Mouse (Mus musculus) liver, adult 2 months (tissue): ENCODE measurements around the gene Maml1. TPM values are rescaled to one million over a fixed set of nuclear protein-coding genes. Genes with fewer than 3 reads are reported as not detected.

ENCODE experiments used
- DNase-seq: peaks from one replicate; pipeline ENCODE4 v3.0.0-alpha.2; 2011; ENCODE audit warnings: low read depth, low spot score; ENCODE audit errors: extremely low read depth
- H3K27ac ChIP-seq: fragments of 200-500 bp; replicated peaks from 2 replicates; pipeline ENCODE4 v1.5.1; 2012; ENCODE audit warnings: low read depth, mild to moderate bottlenecking, control low read depth, inconsistent platforms, low read length; ENCODE audit not compliant: insufficient read depth
- H3K27me3 ChIP-seq: fragments of 200-500 bp; 2 replicates; pipeline ENCODE4 v1.6.1; 2012; ENCODE audit warnings: mild to moderate bottlenecking, moderate library complexity, low read length, inconsistent platforms; ENCODE audit not compliant: control insufficient read depth, insufficient read depth
- H3K36me3 ChIP-seq: fragments of 200-500 bp; 2 replicates; pipeline ENCODE4 v1.6.1; 2012; ENCODE audit warnings: low read length, inconsistent platforms; ENCODE audit not compliant: control insufficient read depth, insufficient read depth
- H3K4me1 ChIP-seq: fragments of 200-500 bp; 2 replicates; pipeline ENCODE4 v1.6.1; 2011; ENCODE audit warnings: low read length; ENCODE audit not compliant: control insufficient read depth, insufficient read depth
- H3K4me3 ChIP-seq: fragments of 200-500 bp; 2 replicates; pipeline ENCODE4 v1.5.1; 2011; ENCODE audit warnings: low read depth, mild to moderate bottlenecking, control low read depth, low read length, moderate library complexity; ENCODE audit not compliant: insufficient read depth
- H3K79me2 ChIP-seq: fragments of 200-500 bp; 2 replicates; pipeline ENCODE4 v1.6.1; 2012; ENCODE audit warnings: inconsistent platforms, mild to moderate bottlenecking, low read length, moderate library complexity; ENCODE audit not compliant: control insufficient read depth, insufficient read depth
- H3K9ac ChIP-seq: fragments of 200-500 bp; 2 replicates; pipeline ENCODE4 v1.6.1; 2012; ENCODE audit warnings: low read depth, mild to moderate bottlenecking, control low read depth, inconsistent platforms, low read length
- CTCF ChIP-seq: fragments of 200-500 bp; IDR thresholded peaks from 2 replicates; pipeline ENCODE4 v1.5.1; 2011; ENCODE audit warnings: low read depth, low read length, control low read depth
- POLR2A ChIP-seq: fragments of 200-500 bp; IDR thresholded peaks from 2 replicates; pipeline ENCODE4 v1.6.1; 2011; ENCODE audit warnings: low read length, control low read depth; ENCODE audit not compliant: insufficient read depth; ENCODE audit errors: extremely low read depth
- whole genome bisulfite sequencing: fragments of 180-500 bp; shearing (Covaris S2); methylation state at CpG from one replicate; pipeline ENCODE4 v1.1.7; 2018; 5-methylcytosine and 5-hydroxymethylcytosine counted together
- polyA plus RNA-seq: library from polyadenylated mRNA; depleted of rRNA; stranded (reverse); fragments of >200 nt; gene quantifications from 2 replicates; pipeline ENCODE4 v1.2.3, GENCODE M21; 2012
- total RNA-seq: library from RNA; depleted of rRNA; stranded (reverse); fragments of >200 nt; gene quantifications from 2 replicates; pipeline ENCODE4 v1.2.3, GENCODE M21; 2014

Gene Maml1
- total and polyA plus RNA-seq, 2 experiments, result 3.1 to 8.3 TPM

- Histone ChIP-seq H3K27me3 (no peaks in the 10 kb centered on the region), H3K27ac (no peak overlapping the region), H3K36me3 (no peaks in the 10 kb centered on the region; the same call in 1 of the 2 replicates), H3K4me3 (no peak overlapping the region), H3K9ac (no peak overlapping the region), H3K79me2 (peaks cover 38% of the 10 kb centered on the region), H3K4me1 (peaks cover 8% of the 10 kb centered on the region)
- 96% methylated on average over 6 of the region's 6 CpGs for WGBS
- TF ChIP-seq CTCF (no peak), POLR2A (no peak)
- DNase-seq, result no peak
These were observed 14.4 kb downstream of the Maml1 start for GRCm38 (mm10) chr11:50277706-50278105.

DNA sequence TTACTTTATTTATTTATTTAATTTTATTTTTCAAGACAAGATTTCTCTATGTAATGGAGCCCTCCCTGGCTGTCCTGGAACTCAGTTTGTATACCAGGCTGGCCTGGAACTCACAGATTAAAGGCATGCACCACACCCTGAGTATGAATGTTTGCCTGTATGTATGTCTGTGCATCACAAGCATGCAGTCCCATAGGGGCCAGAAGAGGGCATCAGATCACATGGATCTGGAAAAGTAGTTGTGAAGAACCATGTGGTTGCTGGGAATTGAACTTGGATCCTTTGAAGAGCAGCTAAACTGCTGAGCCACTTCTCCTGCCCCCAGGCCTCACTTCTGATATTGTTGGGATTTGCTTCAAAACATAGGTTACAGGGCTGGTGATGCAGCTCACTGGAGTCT, 15.1 kb downstream of the Maml1 start:
- Histone ChIP-seq H3K79me2 (peaks cover 41% of the 10 kb centered on the region), H3K4me3 (no peak overlapping the region), H3K36me3 (no peaks in the 10 kb centered on the region; the same call in 1 of the 2 replicates), H3K27me3 (no peaks in the 10 kb centered on the region), H3K4me1 (peaks cover 8% of the 10 kb centered on the region), H3K9ac (no peak overlapping the region), H3K27ac (no peak overlapping the region)
- TF ChIP-seq POLR2A (no peak), CTCF (no peak)
- no peak for DNase-seq

- TF ChIP-seq POLR2A (no peak), CTCF (no peak)
- Histone ChIP-seq H3K4me1 (peaks cover 8% of the 10 kb centered on the region), H3K79me2 (peaks cover 46% of the 10 kb centered on the region), H3K36me3 (no peaks in the 10 kb centered on the region), H3K9ac (no peak overlapping the region), H3K27ac (no peak overlapping the region), H3K27me3 (no peaks in the 10 kb centered on the region), H3K4me3 (no peak overlapping the region)
- peak; percentile 34 for DNase-seq
- WGBS, result 58% methylated on average over 5 of the region's 5 CpGs
These were observed 16.5 kb downstream of the Maml1 start for GRCm38 (mm10) chr11:50275568-50276151.

DNA sequence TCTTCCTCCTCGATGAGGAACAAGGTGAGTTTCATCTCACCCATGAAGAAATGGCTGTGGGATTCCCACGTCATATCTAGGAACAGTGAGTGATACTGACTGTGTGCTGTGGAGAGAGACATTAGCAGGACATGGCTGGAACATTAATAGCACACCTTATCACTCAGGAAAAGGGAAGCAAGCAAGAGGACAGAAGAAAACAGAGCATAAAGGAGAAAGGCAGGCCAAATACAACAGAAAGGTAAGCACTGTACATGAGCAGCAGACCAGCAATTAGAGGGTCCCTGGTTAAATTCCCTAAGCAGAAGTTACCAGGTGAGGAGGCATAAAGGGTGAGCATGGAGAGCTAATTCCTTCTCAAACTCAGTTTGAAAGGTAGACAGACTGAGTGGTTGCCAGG, 17.0 kb downstream of the Maml1 start:
- H3K36me3 ChIP-seq, result no peaks in the 10 kb centered on the region
- no peaks in the 10 kb centered on the region for H3K27me3 ChIP-seq
- no peak overlapping the region for H3K9ac ChIP-seq
- no peak overlapping the region for H3K27ac ChIP-seq
- no peak overlapping the region for H3K4me3 ChIP-seq
- peaks cover 43% of the 10 kb centered on the region for H3K79me2 ChIP-seq
- TF ChIP-seq POLR2A (no peak), CTCF (no peak)
- WGBS, result 71% methylated on average over 2 of the region's 2 CpGs
- H3K4me1 ChIP-seq, result peaks cover 6% of the 10 kb centered on the region
- DNase-seq, result no peak

DNA sequence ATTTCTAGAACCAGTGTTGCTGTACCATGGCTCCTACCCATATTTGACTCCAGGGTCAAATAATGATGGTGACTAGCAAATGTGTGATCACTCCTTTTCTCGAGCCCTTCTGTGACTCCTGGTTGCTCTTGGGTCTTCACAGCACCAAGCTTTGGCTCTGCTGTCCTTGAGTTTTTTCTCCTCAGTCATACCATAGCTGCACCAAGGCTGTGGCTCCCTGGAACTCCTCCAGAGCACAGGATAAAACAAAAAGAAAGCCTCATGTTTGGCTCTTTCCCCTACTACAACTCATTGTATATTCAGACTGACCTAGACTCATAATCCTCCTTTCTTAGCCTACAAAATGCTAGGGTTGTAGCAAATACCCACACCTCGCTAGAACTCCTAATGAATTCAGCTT, 19.3 kb downstream of the Maml1 start:
- no peak overlapping the region for H3K27ac ChIP-seq
- H3K79me2 ChIP-seq, result peaks cover 42% of the 10 kb centered on the region
- no peaks in the 10 kb centered on the region for H3K36me3 ChIP-seq
- no peak overlapping the region for H3K4me3 ChIP-seq
- 93% methylated on average over 2 of the region's 2 CpGs for WGBS
- DNase-seq, result no peak
- TF ChIP-seq POLR2A (no peak), CTCF (no peak)
- no peak overlapping the region for H3K9ac ChIP-seq
- peaks cover 5% of the 10 kb centered on the region for H3K4me1 ChIP-seq
- H3K27me3 ChIP-seq, result no peaks in the 10 kb centered on the region

DNA sequence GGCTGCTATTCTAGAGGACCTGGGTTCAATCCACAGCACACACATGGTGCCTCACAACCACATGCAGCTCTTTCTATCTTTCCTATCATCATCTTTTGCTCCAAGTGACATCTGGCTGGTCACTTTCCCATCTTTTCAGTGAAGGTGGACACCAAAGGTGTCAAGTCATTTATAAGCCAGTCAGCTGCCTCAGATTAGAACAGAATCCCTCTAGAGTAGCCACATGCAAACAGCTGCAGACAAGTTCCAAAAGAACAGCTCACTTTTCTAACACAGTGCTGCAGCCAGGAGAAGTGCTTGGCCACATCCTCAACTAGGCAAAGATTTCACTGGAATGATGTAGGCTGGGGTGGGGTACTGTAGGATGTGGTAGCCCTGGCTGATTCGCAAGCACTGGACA, 22.2 kb downstream of the Maml1 start:
- Histone ChIP-seq H3K27ac (no peak overlapping the region), H3K79me2 (peaks cover 19% of the 10 kb centered on the region), H3K36me3 (peaks cover 4% of the 10 kb centered on the region; the same call in 1 of the 2 replicates), H3K9ac (no peak overlapping the region), H3K4me1 (no peaks in the 10 kb centered on the region; the same call in 1 of the 2 replicates), H3K27me3 (no peaks in the 10 kb centered on the region), H3K4me3 (no peak overlapping the region)
- no peak for DNase-seq
- WGBS, result 94% methylated on average over 1 of the region's 1 CpGs
- no peak for TF ChIP-seq POLR2A
- no peak for TF ChIP-seq CTCF
